Mouse (Mus musculus) lung, embryonic 16.5 days (tissue): Measurements from ENCODE around the gene Rcan3. TPM values are rescaled to one million over a fixed set of nuclear protein-coding genes. Genes with fewer than 3 reads are reported as not detected.

Source experiments
- ATAC-seq: fragments of 200-750 bp; cut with Nextera tagmentation; 2 replicates; pipeline ENCODE4 v1.8.0; 2017; ENCODE audit warnings: low read depth, mild to moderate bottlenecking, moderate library complexity
- H3K27ac ChIP-seq: fragments of 300-500 bp; sonication (generic); 2 replicates; pipeline ENCODE4 v1.5.1; 2014; ENCODE audit warnings: mild to moderate bottlenecking, control low read depth, low read length
- H3K27me3 ChIP-seq: fragments of 300-500 bp; sonication (generic); 2 replicates; pipeline ENCODE4 v1.6.1; 2014; ENCODE audit warnings: low read depth, low read length, mixed read lengths; ENCODE audit not compliant: control insufficient read depth, insufficient read depth
- H3K36me3 ChIP-seq: fragments of 300-500 bp; sonication (generic); 2 replicates; pipeline ENCODE4 v1.6.1; 2014; ENCODE audit warnings: low read length; ENCODE audit not compliant: control insufficient read depth, insufficient read depth
- H3K4me1 ChIP-seq: fragments of 300-500 bp; sonication (generic); replicated peaks from 2 replicates; pipeline ENCODE4 v1.6.1; 2014; ENCODE audit warnings: low read length, mixed read lengths; ENCODE audit not compliant: control insufficient read depth, insufficient read depth
- H3K4me2 ChIP-seq: fragments of 300-500 bp; sonication (generic); 2 replicates; pipeline ENCODE4 v1.6.1; 2014; ENCODE audit warnings: low read depth, low read length, control low read depth
- H3K4me3 ChIP-seq: fragments of 300-500 bp; sonication (generic); 2 replicates; pipeline ENCODE4 v1.5.1; 2014; ENCODE audit warnings: mild to moderate bottlenecking, low read length, control low read depth
- H3K9ac ChIP-seq: fragments of 300-500 bp; sonication (generic); 2 replicates; pipeline ENCODE4 v1.6.1; 2014; ENCODE audit warnings: low read length, control low read depth
- H3K9me3 ChIP-seq: fragments of 300-500 bp; sonication (generic); 2 replicates; pipeline ENCODE4 v1.6.1; 2016; ENCODE audit warnings: low read length; ENCODE audit not compliant: control insufficient read depth
- WGBS: fragments of 180-500 bp; shearing (Covaris S2); extraction: QIAGEN DNeasy Blood & Tissue Kit; methylation state at CpG from one replicate; pipeline ENCODE4 v1.1.7; 2014; 5-methylcytosine and 5-hydroxymethylcytosine counted together
- polyA plus RNA-seq: library from polyadenylated mRNA; unstranded; fragments of >200 nt; fragmentation: Nextera tagmentation; extraction: Ambion mirVana; gene quantifications from 2 replicates; pipeline ENCODE4 v1.2.1, GENCODE M21; 2015

Gene Rcan3
- polyA plus RNA-seq, 1 experiment from 2014 or later, result 11.8 TPM

DNA sequence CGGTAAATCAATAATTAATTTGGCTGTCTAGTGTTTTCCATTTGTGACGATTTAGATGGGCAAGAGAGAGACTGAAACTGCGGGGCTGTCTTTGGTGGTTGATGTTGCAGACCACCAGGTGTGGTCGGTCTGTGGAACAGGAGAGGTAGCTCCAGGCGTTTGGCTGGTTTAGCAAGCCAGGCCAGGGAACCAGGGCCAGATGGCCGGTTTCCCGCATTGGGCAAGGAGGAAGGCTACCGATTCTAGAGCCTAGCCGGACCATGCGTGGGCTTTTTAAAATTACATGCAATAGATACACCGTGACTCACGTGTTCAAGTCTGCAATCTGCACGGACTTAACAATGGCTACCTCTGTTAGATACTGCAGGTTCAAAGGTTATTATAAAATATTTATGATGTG lies 12.7 kb downstream of the Rcan3 start:
- H3K4me1 ChIP-seq, result no peaks in the 10 kb centered on the region
- no peaks in the 10 kb centered on the region for H3K9me3 ChIP-seq
- H3K27ac ChIP-seq, result no peak overlapping the region
- H3K4me2 ChIP-seq, result no peak overlapping the region
- no peaks in the 10 kb centered on the region for H3K27me3 ChIP-seq
- no peak overlapping the region for H3K9ac ChIP-seq
- 88% methylated on average over 13 of the region's 13 CpGs for WGBS
- peaks cover 8% of the 10 kb centered on the region for H3K36me3 ChIP-seq
- no peak overlapping the region for H3K4me3 ChIP-seq
- ATAC-seq, result no peak

GRCm38 (mm10) chr4:135420416-135420815 lies 13.2 kb downstream of the Rcan3 start:
- H3K4me3 ChIP-seq, result no peak overlapping the region
- H3K36me3 ChIP-seq, result peaks cover 8% of the 10 kb centered on the region
- no peaks in the 10 kb centered on the region for H3K4me1 ChIP-seq
- 75% methylated on average over 11 of the region's 11 CpGs for WGBS
- H3K27me3 ChIP-seq, result no peaks in the 10 kb centered on the region
- no peak overlapping the region for H3K9ac ChIP-seq
- H3K4me2 ChIP-seq, result no peak overlapping the region
- no peaks in the 10 kb centered on the region for H3K9me3 ChIP-seq
- no peak for ATAC-seq
- H3K27ac ChIP-seq, result no peak overlapping the region

DNA sequence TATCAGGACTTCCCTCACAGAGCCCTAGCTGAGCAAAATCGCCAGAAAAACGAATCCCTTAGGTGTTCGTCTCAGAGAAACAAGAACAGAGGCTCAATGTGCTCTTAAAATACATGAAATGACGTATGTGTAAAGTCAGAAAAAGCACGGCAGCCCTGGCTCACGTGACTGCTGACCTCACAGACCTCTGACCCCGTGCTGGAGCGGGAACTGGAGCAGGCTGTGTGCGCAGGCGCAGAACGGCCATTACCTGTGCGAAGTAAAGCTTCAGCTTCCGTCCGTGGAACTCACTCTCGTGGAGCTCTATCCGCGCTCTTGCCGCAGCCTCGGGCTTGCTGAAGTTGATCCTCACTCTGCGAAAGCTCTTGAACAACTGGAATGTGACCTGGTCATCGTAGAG lies 13.7 kb downstream of the Rcan3 start:
- no peaks in the 10 kb centered on the region for H3K27me3 ChIP-seq
- H3K9me3 ChIP-seq, result no peaks in the 10 kb centered on the region
- H3K9ac ChIP-seq, result no peak overlapping the region
- H3K36me3 ChIP-seq, result peaks cover 8% of the 10 kb centered on the region
- H3K4me2 ChIP-seq, result no peak overlapping the region
- WGBS, result 70% methylated on average over 21 of the region's 21 CpGs
- H3K4me3 ChIP-seq, result no peak overlapping the region
- no peak for ATAC-seq
- no peak overlapping the region for H3K27ac ChIP-seq
- no peaks in the 10 kb centered on the region for H3K4me1 ChIP-seq

- Histone ChIP-seq H3K36me3 (peaks cover 8% of the 10 kb centered on the region), H3K4me2 (no peak overlapping the region), H3K9me3 (no peaks in the 10 kb centered on the region), H3K27me3 (no peaks in the 10 kb centered on the region), H3K9ac (no peak overlapping the region), H3K4me1 (no peaks in the 10 kb centered on the region), H3K27ac (no peak overlapping the region), H3K4me3 (no peak overlapping the region)
- no peak for ATAC-seq
- WGBS, result 89% methylated on average over 21 of the region's 21 CpGs
Measured at GRCm38 (mm10) chr4:135416367-135416766, 17.3 kb downstream of the Rcan3 start.

GRCm38 (mm10) chr4:135413491-135413890 lies 20.2 kb downstream of the Rcan3 start:
- ATAC-seq, result no peak
- H3K4me1 ChIP-seq, result no peaks in the 10 kb centered on the region
- no peaks in the 10 kb centered on the region; the same call in 1 of the 2 replicates for H3K9me3 ChIP-seq
- no peak overlapping the region for H3K9ac ChIP-seq
- peaks cover 3% of the 10 kb centered on the region for H3K36me3 ChIP-seq
- H3K4me2 ChIP-seq, result no peak overlapping the region
- WGBS, result 71% methylated on average over 8 of the region's 8 CpGs
- H3K27ac ChIP-seq, result no peak overlapping the region
- H3K4me3 ChIP-seq, result no peak overlapping the region
- no peaks in the 10 kb centered on the region for H3K27me3 ChIP-seq

DNA sequence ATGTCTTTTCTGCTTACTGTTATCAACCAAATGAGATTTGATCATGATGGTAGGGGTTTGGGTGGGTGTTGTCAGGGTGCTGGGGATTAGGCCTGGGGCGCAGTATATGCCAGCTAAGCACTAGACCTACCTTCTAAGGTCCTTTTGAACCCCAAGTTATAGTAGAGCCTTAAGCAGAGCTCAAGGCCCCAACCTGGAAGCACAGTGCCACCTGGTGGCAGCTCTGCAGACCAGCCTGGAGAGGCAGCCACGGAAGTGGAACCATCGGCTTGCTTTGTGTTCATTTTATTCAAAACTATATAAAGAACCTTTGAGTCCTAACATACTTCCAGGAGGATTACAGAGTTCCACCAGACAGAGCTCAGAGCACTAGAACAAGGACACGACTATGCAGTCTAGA lies 22.0 kb downstream of the Rcan3 start:
- ATAC-seq, result peak; percentile 43; the same call in 1 of the 2 replicates
- WGBS, result 31% methylated on average over 4 of the region's 4 CpGs

DNA sequence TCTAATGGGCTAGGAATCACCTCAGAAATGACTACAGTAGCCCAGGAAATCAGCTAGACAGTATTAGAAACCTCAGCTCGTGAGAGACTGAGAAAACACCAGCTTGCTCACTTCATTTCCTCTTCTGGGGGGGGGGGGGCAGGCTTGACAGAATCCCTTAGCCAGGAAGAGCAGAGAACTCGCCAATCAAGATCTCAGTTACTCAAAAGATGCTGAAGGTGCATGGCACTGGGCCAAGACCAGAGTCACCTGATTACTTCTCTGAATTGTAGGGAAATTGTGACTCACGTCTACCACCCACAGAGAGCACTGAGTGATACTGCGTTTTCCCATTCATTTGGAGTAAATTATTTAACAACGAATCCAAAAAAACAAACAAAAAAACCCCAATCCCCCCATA lies 27.5 kb downstream of the Rcan3 start:
- H3K9me3 ChIP-seq, result no peaks in the 10 kb centered on the region; the same call in 1 of the 2 replicates
- H3K27me3 ChIP-seq, result no peaks in the 10 kb centered on the region
- no peaks in the 10 kb centered on the region for H3K4me1 ChIP-seq
- no peaks in the 10 kb centered on the region for H3K36me3 ChIP-seq
- 37% methylated on average over 5 of the region's 5 CpGs for WGBS
- ATAC-seq, result no peak
- no peak overlapping the region for H3K4me3 ChIP-seq
- no peak overlapping the region for H3K9ac ChIP-seq
- H3K27ac ChIP-seq, result no peak overlapping the region
- no peak overlapping the region for H3K4me2 ChIP-seq

More for the DNA sequence above, 22.0 kb downstream of the Rcan3 start:
- H3K4me2 ChIP-seq, result no peak overlapping the region
- no peak overlapping the region for H3K9ac ChIP-seq
- H3K4me3 ChIP-seq, result no peak overlapping the region
- H3K4me1 ChIP-seq, result no peaks in the 10 kb centered on the region
- no peaks in the 10 kb centered on the region for H3K36me3 ChIP-seq
- no peaks in the 10 kb centered on the region; the same call in 1 of the 2 replicates for H3K9me3 ChIP-seq
- H3K27me3 ChIP-seq, result no peaks in the 10 kb centered on the region
- no peak overlapping the region for H3K27ac ChIP-seq

GRCm38 (mm10) chr4:135404916-135405315 lies 28.7 kb downstream of the Rcan3 start:
- no peak for ATAC-seq
- Histone ChIP-seq H3K27ac (no peak overlapping the region), H3K9ac (no peak overlapping the region), H3K4me1 (no peaks in the 10 kb centered on the region), H3K9me3 (no peaks in the 10 kb centered on the region; the same call in 1 of the 2 replicates), H3K27me3 (no peaks in the 10 kb centered on the region), H3K36me3 (no peaks in the 10 kb centered on the region), H3K4me2 (no peak overlapping the region), H3K4me3 (no peak overlapping the region)
- 88% methylated on average over 2 of the region's 2 CpGs for WGBS

DNA sequence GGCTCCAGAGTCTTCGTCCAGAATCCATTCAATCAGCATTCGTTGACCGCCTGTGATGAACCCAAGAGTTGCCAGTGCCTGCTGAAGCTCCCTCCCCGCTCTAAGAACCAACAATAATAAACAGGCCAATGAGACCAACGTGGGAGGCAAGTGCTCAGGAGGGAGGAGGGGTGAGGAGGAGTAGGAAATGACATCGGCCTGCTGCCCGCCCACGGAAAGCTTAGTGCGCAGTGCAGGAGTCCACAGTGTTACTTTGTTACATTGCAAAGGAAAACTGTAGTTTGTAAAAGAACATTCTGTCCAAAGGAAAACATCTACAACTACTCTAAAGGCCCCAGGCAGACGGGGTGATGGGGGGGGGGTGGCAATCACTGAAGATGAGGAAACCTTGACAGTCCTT lies 29.6 kb downstream of the Rcan3 start:
- WGBS, result 59% methylated on average over 10 of the region's 10 CpGs

DNA sequence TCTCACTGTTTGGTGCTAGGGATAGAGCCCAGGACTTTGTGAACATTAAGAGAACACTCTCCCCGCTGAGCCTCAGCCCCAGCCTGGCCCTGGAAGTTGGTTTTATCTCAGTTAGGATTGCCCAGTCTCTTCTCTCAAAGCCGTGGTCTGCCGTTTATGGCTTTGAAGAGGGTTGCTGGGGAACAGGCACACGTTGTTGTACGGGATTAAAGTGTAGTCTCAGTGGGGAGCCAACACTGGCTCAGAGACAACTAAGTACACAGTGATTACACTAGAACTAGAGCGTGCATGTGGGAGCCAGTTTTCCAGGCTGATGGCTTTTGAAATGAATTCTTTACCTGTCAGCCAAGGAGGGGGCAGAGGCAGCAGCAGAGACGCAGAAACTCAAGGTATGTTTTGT lies 31.8 kb downstream of the Rcan3 start:
- Histone ChIP-seq H3K9me3 (no peaks in the 10 kb centered on the region), H3K4me3 (no peak overlapping the region), H3K36me3 (no peaks in the 10 kb centered on the region), H3K9ac (no peak overlapping the region), H3K4me2 (no peak overlapping the region), H3K27ac (no peak overlapping the region), H3K4me1 (peaks cover 6% of the 10 kb centered on the region; the same call in 1 of the 2 replicates), H3K27me3 (peaks cover 12% of the 10 kb centered on the region)
- 27% methylated on average over 7 of the region's 7 CpGs for WGBS
- ATAC-seq, result no peak

More for the DNA sequence above, 29.6 kb downstream of the Rcan3 start:
- H3K27me3 ChIP-seq, result peaks cover 1% of the 10 kb centered on the region
- H3K4me1 ChIP-seq, result peaks cover under 1% of the 10 kb centered on the region; the same call in 1 of the 2 replicates
- H3K4me2 ChIP-seq, result no peak overlapping the region
- H3K9me3 ChIP-seq, result no peaks in the 10 kb centered on the region
- ATAC-seq, result no peak
- no peak overlapping the region for H3K27ac ChIP-seq
- H3K4me3 ChIP-seq, result no peak overlapping the region
- no peaks in the 10 kb centered on the region for H3K36me3 ChIP-seq
- no peak overlapping the region for H3K9ac ChIP-seq
